Mouse (Mus musculus) bone marrow, adult 2 months (tissue): ENCODE measurements around the gene Fry.

Experiments
- CTCF ChIP-seq: fragments of 200-500 bp; IDR thresholded peaks from 2 replicates; pipeline ENCODE4 v1.5.1; 2011; ENCODE audit warnings: low read length, control low read depth; ENCODE audit not compliant: control insufficient read depth, insufficient read depth
- POLR2A ChIP-seq: fragments of 200-500 bp; IDR thresholded peaks from 2 replicates; pipeline ENCODE4 v1.6.1; 2011; ENCODE audit warnings: low read depth, mild to moderate bottlenecking, control low read depth, low read length, borderline replicate concordance; ENCODE audit not compliant: control insufficient read depth

DNA sequence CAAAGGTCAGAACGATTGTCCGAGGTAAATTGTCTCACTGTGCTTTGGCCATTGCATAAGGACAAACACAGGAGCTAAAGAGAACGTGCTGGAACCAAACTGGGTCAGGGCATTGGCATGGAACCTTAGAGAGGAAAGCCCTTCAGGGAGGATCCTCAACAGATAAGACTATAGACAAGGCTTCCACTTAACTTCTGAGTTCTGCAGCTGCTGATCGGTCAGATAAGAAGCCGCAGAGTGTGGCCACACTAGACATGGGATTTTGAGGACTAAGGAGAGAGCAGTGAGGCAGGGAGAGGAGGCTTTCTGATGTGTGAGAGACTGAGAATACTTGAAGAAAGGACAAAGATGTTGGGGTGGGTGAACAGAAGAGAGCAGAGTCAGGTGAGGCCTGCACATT lies 214.4 kb downstream of the Fry start:
- no peak for TF ChIP-seq POLR2A
- no peak for TF ChIP-seq CTCF
